Mouse (Mus musculus) liver, embryonic 14.5 days (tissue): ENCODE results near the gene Tbc1d10a.

Experiments
- CTCF ChIP-seq: IDR thresholded peaks from 2 replicates; pipeline ENCODE4 v1.5.1; 2016; ENCODE audit warnings: antibody characterized with exemption, low read depth, control low read depth
- EP300 ChIP-seq: IDR thresholded peaks from 2 replicates; pipeline ENCODE4 v1.6.1; 2016; ENCODE audit warnings: antibody characterized with exemption, low read depth

DNA sequence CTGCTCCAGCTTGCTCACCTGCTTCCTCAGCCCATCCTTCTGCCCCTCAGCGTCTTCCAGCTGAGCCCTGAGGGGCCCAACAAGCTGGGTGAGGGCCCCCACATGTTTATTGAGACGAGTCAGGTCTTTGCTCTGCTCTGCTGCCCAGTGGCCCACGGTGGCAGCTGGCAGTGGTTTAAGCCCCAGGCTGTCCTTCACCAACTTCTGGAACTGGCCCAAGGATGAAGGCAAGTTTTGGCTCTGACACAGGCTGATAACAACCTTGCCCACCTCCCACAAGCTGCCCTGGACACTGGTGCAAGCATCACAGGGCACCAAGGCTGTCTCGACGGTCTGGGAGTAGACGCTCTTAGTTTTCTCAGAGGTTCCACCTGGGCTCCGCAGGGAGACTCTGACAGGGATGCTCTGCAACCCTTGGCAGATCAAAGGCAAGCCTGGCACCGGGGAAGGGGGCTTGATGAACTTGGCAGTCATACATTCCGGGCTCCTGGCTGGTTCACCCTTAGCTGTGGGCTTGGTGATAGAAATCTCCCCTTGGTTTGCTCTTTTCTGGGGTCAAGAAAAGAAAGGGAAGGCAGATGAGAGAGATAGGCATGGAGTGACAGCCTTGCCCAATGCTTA lies 37.9 kb upstream of the Tbc1d10a start:
- TF ChIP-seq CTCF (no peak), EP300 (no peak)
